Mouse (Mus musculus) liver, adult (tissue): ENCODE data around the gene Fga.

Source experiments
- GATA4 ChIP-seq: IDR thresholded peaks from 2 replicates; pipeline ENCODE4 v1.6.1; 2014; ENCODE audit warnings: mild to moderate bottlenecking, low read length; ENCODE audit not compliant: insufficient replicate concordance

The Fga gene

GRCm38 (mm10) chr3:83011565-83011964 is 14.3 kb upstream of the Fga start:
- TF ChIP-seq GATA4 = no peak

GRCm38 (mm10) chr3:83012636-83013035 is 13.2 kb upstream of the Fga start:
- TF ChIP-seq GATA4 = no peak

GRCm38 (mm10) chr3:83013951-83014350 is 11.9 kb upstream of the Fga start:
- no peak for TF ChIP-seq GATA4

GRCm38 (mm10) chr3:83016236-83016635 is 9.6 kb upstream of the Fga start:
- TF ChIP-seq GATA4 = no peak

- TF ChIP-seq GATA4 = peak; percentile 47; the same call in 1 of the 2 replicates
Observed at GRCm38 (mm10) chr3:83020387-83020786, 5.5 kb upstream of the Fga start.

GRCm38 (mm10) chr3:83021176-83021575 is 4.7 kb upstream of the Fga start:
- TF ChIP-seq GATA4 = no peak

GRCm38 (mm10) chr3:83025036-83025435 is 840 bp upstream of the Fga start:
- TF ChIP-seq GATA4 = no peak

- TF ChIP-seq GATA4 = no peak
Observed at GRCm38 (mm10) chr3:83027546-83028251, 1.8 kb downstream of the Fga start.

GRCm38 (mm10) chr3:83030331-83030730 is 4.5 kb downstream of the Fga start:
- TF ChIP-seq GATA4 = no peak

- no peak for TF ChIP-seq GATA4
Observed at GRCm38 (mm10) chr3:83032746-83033308, 7.0 kb downstream of the Fga start.

- TF ChIP-seq GATA4 = no peak
Observed at GRCm38 (mm10) chr3:83033801-83034200, 7.9 kb downstream of the Fga start.

GRCm38 (mm10) chr3:83038865-83039264 is 13.0 kb downstream of the Fga start:
- no peak for TF ChIP-seq GATA4

- TF ChIP-seq GATA4 = peak; percentile 83; the same call in 1 of the 2 replicates
Observed at GRCm38 (mm10) chr3:83039666-83040065, 13.8 kb downstream of the Fga start.

- no peak for TF ChIP-seq GATA4
Observed at GRCm38 (mm10) chr3:83042451-83042850, 16.6 kb downstream of the Fga start.

- no peak for TF ChIP-seq GATA4
Observed at GRCm38 (mm10) chr3:83046649-83047048, 20.8 kb downstream of the Fga start.

- no peak for TF ChIP-seq GATA4
Observed at GRCm38 (mm10) chr3:83049680-83050079, 23.8 kb downstream of the Fga start, which contains the start of gene Fgb. Gene Fgb, minus strand, starts transcription at chr3:83049863.

GRCm38 (mm10) chr3:83050661-83051060 is 24.8 kb downstream of the Fga start:
- no peak for TF ChIP-seq GATA4

GRCm38 (mm10) chr3:83052102-83052501 is 26.2 kb downstream of the Fga start:
- TF ChIP-seq GATA4 = no peak

- TF ChIP-seq GATA4 = no peak
Observed at GRCm38 (mm10) chr3:83053126-83053525, 27.2 kb downstream of the Fga start.
